Comparison of ENCODE assay signal across 8 mouse cellular contexts in genomic region chr5:129999097-129999496, GRCm38 (mm10). TPM values are rescaled to one million over a fixed set of nuclear protein-coding genes. Genes with fewer than 3 reads are reported as not detected.
DNase-seq lines count a peak whose midpoint lies in the region; ATAC-seq and TF ChIP-seq lines count a peak whose summit lies in the region.

No protein-coding gene starts in this region.

- ATAC-seq in activated CD4-positive, CD25-positive, alpha-beta regulatory T cell, adult 4 months = peak; percentile 31

- H3K36me3 ChIP-seq in spleen, adult 2 months (ENCODE audit: control insufficient read depth, insufficient read depth, low read length) = peaks cover 15% of the 10 kb centered on the region

- no peak overlapping the region for H3K4me3 ChIP-seq in gastrocnemius, adult 2 months
- no peak overlapping the region for H3K4me3 ChIP-seq in spleen, adult 2 months (ENCODE audit: extremely low read depth, insufficient read depth, insufficient read length)

- WGBS in spleen, adult 2 months = 56% methylated on average over 4 of the region's 4 CpGs

- DNase-seq in gastrocnemius, adult 2 months = peak; percentile 57
- no peak for DNase-seq in gastrocnemius, postnatal 36 days
- peak; percentile 71 for DNase-seq in 416B (ENCODE audit: low read depth)
- DNase-seq in embryo, embryonic 11.5 days (ENCODE audit: low read depth, low spot score) = peak; percentile 57
- peak; percentile 76 for DNase-seq in kidney, postnatal 14 days
- peak; percentile 57 for DNase-seq in lung, postnatal 25 days (ENCODE audit: low spot score)
- peak; percentile 45 to 59 for DNase-seq in spleen, adult 2 months (ENCODE audit: low read depth in 1 of 2, low spot score in 2 of 2)

- H3K27ac ChIP-seq in gastrocnemius, adult 2 months = no peak overlapping the region
- no peak overlapping the region for H3K27ac ChIP-seq in spleen, adult 2 months (ENCODE audit: insufficient read depth, low read length)

- H3K27me3 ChIP-seq in spleen, adult 2 months (ENCODE audit: control insufficient read depth, insufficient read depth, low read length) = no peaks in the 10 kb centered on the region

- no peak for TF ChIP-seq POLR2A in spleen, adult 2 months (IDR thresholded peaks at IDR 0.05; ENCODE audit: low read depth, low read length)

- peak; percentile 80 for TF ChIP-seq CTCF in gastrocnemius, adult 2 months (IDR thresholded peaks at IDR 0.05)
- peak; percentile 76; the same call in 1 of the 2 replicates for TF ChIP-seq CTCF in spleen, adult 2 months (IDR thresholded peaks at IDR 0.05; ENCODE audit: extremely low read depth, insufficient read depth, insufficient read length, insufficient replicate concordance)

- intact Hi-C loops in gastrocnemius, adult 2 months (cut with DNase I) = loop anchor here (5.0 kb wide), 1 partner anchor 38 kb away; no protein-coding TSS in a partner anchor
- intact Hi-C loops in gastrocnemius, postnatal 36 days (cut with DNase I) = loop anchor here (5.0 kb wide), 1 partner anchor 38 kb away; no protein-coding TSS in a partner anchor

- H3K4me1 ChIP-seq in spleen, adult 2 months (ENCODE audit: control insufficient read depth, insufficient read depth, insufficient read length) = peaks cover 8% of the 10 kb centered on the region; the same call in 1 of the 2 replicates

RNA-seq across cellular contexts. Expression of gene Gusb, which starts 3.8 kb away (rescaled TPM):
- total RNA-seq in gastrocnemius, adult 2 months (2021) = 1 to 10 TPM; 5.6 to 8.3 TPM
- 1 to 10 TPM; 7.3 to 8.0 TPM for total RNA-seq in gastrocnemius, postnatal 36 days (2021)
- 10 to 100 TPM; 46.3 to 48.2 TPM for polyA plus RNA-seq in activated CD4-positive, CD25-positive, alpha-beta regulatory T cell, adult 4 months (2017; shearing (Covaris generic))
- polyA plus RNA-seq in spleen, adult 2 months (2012; rRNA removed) = 39.9 and 46.2 TPM in 2 replicates

RNA-seq across cellular contexts. Expression of gene Asl, which starts 29.9 kb away (rescaled TPM):
- total RNA-seq in gastrocnemius, adult 2 months (2021) = 10 to 100 TPM in 1 of 2 experiments, 1 to 10 TPM in 1; 9.3 to 13.2 TPM
- total RNA-seq in gastrocnemius, postnatal 36 days (2021) = 10 to 100 TPM in 1 of 2 experiments, 1 to 10 TPM in 1; 6.4 to 11.3 TPM
- 100 to 1,000 TPM in 1 of 2 experiments, 10 to 100 TPM in 1; 88.6 to 112 TPM for polyA plus RNA-seq in activated CD4-positive, CD25-positive, alpha-beta regulatory T cell, adult 4 months (2017; shearing (Covaris generic))
- polyA plus RNA-seq in spleen, adult 2 months (2012; rRNA removed) = 18.0 and 22.4 TPM in 2 replicates

RNA-seq across cellular contexts. Expression of gene Crcp, which starts 30.0 kb away (rescaled TPM):
- total RNA-seq in gastrocnemius, adult 2 months (2021) = 10 to 100 TPM; 18.7 to 19.3 TPM
- total RNA-seq in gastrocnemius, postnatal 36 days (2021) = 10 to 100 TPM; 16.0 to 16.4 TPM
- 10 to 100 TPM; 43.7 to 70.6 TPM for polyA plus RNA-seq in activated CD4-positive, CD25-positive, alpha-beta regulatory T cell, adult 4 months (2017; shearing (Covaris generic))
- polyA plus RNA-seq in spleen, adult 2 months (2012; rRNA removed) = 7.1 and 9.8 TPM in 2 replicates

RNA-seq across cellular contexts. Expression of gene Vkorc1l1, which starts 57.3 kb away (rescaled TPM):
- total RNA-seq in gastrocnemius, adult 2 months (2021) = 10 to 100 TPM; 21.4 to 22.9 TPM
- 10 to 100 TPM; 20.2 to 22.1 TPM for total RNA-seq in gastrocnemius, postnatal 36 days (2021)
- 1 to 10 TPM; 4.8 to 6.6 TPM for polyA plus RNA-seq in activated CD4-positive, CD25-positive, alpha-beta regulatory T cell, adult 4 months (2017; shearing (Covaris generic))
- 7.5 and 8.1 TPM in 2 replicates for polyA plus RNA-seq in spleen, adult 2 months (2012; rRNA removed)

Comparison
In these comparisons a context has a peak if more than half of its experiments do, and no peak if none do; other contexts are left out.
1. DNase-seq: peak in gastrocnemius, adult 2 months (single experiment), 416B (single experiment), embryo, embryonic 11.5 days (single experiment), kidney, postnatal 14 days (single experiment), lung, postnatal 25 days (single experiment) and spleen, adult 2 months (2 of 2); none in gastrocnemius, postnatal 36 days (0 of 2).